Mouse (Mus musculus): ENCODE measurements at regions not wholly inside any gene's neighbourhood (a gene's known extent, or its start where the extent isn't known, plus 50 kb on each side); places are given as distances from the start of the nearest gene placed in this dataset.

DNA sequence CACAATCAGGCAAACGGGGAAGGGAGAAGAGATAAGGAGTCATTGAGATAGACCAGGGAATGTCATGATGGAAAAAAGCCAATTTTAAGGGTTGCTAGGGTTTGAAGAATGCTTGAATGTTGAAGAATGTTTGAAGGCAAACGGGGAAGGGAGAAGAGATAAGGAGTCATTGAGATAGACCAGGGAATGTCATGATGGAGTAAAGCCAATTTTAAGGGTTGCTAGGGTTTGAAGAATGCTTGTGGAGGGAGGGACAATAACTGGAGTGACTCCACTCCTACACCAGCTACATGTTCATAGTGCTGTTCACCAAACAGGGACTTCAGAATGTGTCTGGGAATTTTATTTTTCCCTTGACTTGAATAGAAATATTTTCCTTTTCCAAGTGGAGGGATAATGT lies 476.0 kb upstream of the Klf4 start:
- no peaks in the 10 kb centered on the region for H3K4me1 ChIP-seq (replicated peaks; ENCODE audit: control insufficient read depth, insufficient read depth, low read length)
- no peaks in the 10 kb centered on the region for H3K36me3 ChIP-seq (ENCODE audit: control insufficient read depth, insufficient read depth, low read length)
- no peak for ATAC-seq (ENCODE audit: low FRiP score)
- H3K4me3 ChIP-seq (ENCODE audit: low read depth, low read length): no peak overlapping the region
- no peak for DNase-seq (ENCODE audit: low spot score)
- WGBS: 86% methylated on average over 2 of the region's 2 CpGs
- H3K4me2 ChIP-seq (replicated peaks; ENCODE audit: low read depth, low read length): no peak overlapping the region
- H3K27me3 ChIP-seq (ENCODE audit: control insufficient read depth, insufficient read depth, low read length): no peaks in the 10 kb centered on the region
- no peaks in the 10 kb centered on the region for H3K9me3 ChIP-seq (ENCODE audit: control insufficient read depth, low read length)
- H3K27ac ChIP-seq (ENCODE audit: low read depth, low read length): no peak overlapping the region
- H3K9ac ChIP-seq (ENCODE audit: low read depth, low read length): no peak overlapping the region

DNA sequence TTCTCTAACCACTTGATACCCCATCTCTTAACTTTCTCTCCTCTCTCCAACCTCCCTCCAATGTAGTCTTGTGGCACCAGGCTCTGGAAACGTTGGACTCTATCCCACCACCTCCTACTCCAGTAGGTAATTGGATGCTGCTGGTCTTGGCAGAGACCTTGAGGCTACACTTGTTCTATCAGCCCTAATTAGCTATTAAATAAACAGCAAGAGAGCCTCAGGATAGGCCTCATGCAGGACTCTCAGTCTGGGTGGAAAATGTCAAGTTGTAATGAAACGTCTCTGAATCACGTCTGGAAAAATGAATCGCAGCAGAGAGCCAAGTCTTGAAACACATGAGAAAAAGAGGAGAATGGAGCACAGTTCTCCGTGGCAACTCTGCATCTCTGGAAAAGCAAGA lies 472.0 kb upstream of the Klf4 start:
- Histone ChIP-seq H3K27ac (ENCODE audit: low read depth, low read length) (no peak overlapping the region), H3K4me3 (ENCODE audit: low read depth, low read length) (no peak overlapping the region), H3K9me3 (ENCODE audit: control insufficient read depth, low read length) (no peaks in the 10 kb centered on the region), H3K36me3 (ENCODE audit: control insufficient read depth, insufficient read depth, low read length) (no peaks in the 10 kb centered on the region), H3K9ac (ENCODE audit: low read depth, low read length) (no peak overlapping the region), H3K27me3 (ENCODE audit: control insufficient read depth, insufficient read depth, low read length) (no peaks in the 10 kb centered on the region), H3K4me2 (replicated peaks; ENCODE audit: low read depth, low read length) (no peak overlapping the region), H3K4me1 (replicated peaks; ENCODE audit: control insufficient read depth, insufficient read depth, low read length) (no peaks in the 10 kb centered on the region)
- no peak for DNase-seq (ENCODE audit: low spot score)
- ATAC-seq (ENCODE audit: low FRiP score): no peak
- 84% methylated on average over 5 of the region's 5 CpGs for WGBS

DNA sequence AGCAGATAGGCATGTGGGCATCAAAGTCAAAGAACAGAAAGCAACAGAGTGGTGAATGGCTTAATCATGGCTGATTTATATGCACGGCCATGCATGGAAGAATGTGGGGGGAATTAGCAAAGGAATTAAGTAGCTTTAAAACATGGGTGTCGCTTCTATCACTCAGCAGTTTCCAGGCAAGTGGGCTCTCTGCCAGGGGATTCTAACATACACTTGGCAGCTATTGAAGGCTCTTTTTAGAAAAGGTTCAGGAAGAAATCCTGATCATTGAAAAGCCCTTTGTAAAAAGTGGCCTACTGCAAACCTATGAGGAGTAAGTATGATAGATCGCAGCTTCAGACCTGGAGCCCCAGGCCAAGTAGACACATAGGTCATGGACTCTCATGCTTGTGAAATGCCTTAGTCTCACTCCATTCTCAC lies 469.1 kb upstream of the Klf4 start:
- Histone ChIP-seq H3K9ac (ENCODE audit: low read depth, low read length) (no peak overlapping the region), H3K9me3 (ENCODE audit: control insufficient read depth, low read length) (no peaks in the 10 kb centered on the region), H3K4me2 (replicated peaks; ENCODE audit: low read depth, low read length) (no peak overlapping the region), H3K36me3 (ENCODE audit: control insufficient read depth, insufficient read depth, low read length) (no peaks in the 10 kb centered on the region), H3K27ac (ENCODE audit: low read depth, low read length) (no peak overlapping the region), H3K4me3 (ENCODE audit: low read depth, low read length) (no peak overlapping the region), H3K27me3 (ENCODE audit: control insufficient read depth, insufficient read depth, low read length) (no peaks in the 10 kb centered on the region), H3K4me1 (replicated peaks; ENCODE audit: control insufficient read depth, insufficient read depth, low read length) (no peaks in the 10 kb centered on the region)
- ATAC-seq (ENCODE audit: low FRiP score) (no peak), DNase-seq (ENCODE audit: low spot score) (no peak)
- WGBS: 84% methylated on average over 3 of the region's 3 CpGs

DNA sequence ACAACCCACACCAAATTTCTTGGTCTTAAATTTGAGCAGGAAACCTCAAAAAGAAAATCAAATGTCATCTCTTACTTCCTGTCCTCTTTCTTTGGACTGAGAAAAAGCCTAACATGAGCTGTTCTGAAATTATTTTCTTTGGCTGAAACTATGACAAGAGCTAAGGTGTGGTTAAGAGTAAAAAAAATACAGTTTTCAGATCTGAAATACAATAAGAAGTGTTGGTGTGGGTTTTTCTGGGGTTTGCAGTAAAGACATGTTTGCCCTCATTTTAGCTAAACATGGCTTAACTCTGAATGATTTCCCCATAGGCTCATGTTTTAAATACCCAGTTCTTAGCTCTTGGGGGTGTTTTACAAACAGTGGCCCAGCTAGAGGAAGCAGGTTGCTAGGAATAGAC lies 451.8 kb upstream of the Klf4 start:
- DNase-seq (ENCODE audit: low spot score) (no peak), ATAC-seq (ENCODE audit: low FRiP score) (no peak)
- Histone ChIP-seq H3K9me3 (ENCODE audit: control insufficient read depth, low read length) (no peaks in the 10 kb centered on the region), H3K4me2 (replicated peaks; ENCODE audit: low read depth, low read length) (no peak overlapping the region), H3K4me1 (replicated peaks; ENCODE audit: control insufficient read depth, insufficient read depth, low read length) (no peaks in the 10 kb centered on the region), H3K27ac (ENCODE audit: low read depth, low read length) (no peak overlapping the region), H3K36me3 (ENCODE audit: control insufficient read depth, insufficient read depth, low read length) (no peaks in the 10 kb centered on the region), H3K27me3 (ENCODE audit: control insufficient read depth, insufficient read depth, low read length) (no peaks in the 10 kb centered on the region), H3K9ac (ENCODE audit: low read depth, low read length) (no peak overlapping the region), H3K4me3 (ENCODE audit: low read depth, low read length) (no peak overlapping the region)

DNA sequence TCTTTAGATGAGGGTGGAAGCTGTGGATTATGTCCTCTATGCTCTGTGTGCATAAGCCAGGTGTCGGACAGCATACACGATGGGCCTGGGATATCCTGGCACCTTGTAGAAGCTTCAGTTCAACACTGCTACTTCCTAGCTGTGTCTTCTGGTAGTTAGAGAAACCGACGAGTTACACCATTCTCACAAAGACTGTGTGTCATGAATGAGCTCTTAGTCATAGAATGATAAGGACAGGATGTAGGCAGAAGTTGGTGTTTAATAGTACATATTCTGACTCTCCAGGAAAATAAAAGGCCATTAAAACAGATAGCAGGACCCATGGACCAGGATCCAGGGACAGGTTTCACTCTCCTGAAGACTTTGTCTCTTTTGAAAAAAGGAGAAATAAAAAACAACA lies 446.3 kb upstream of the Klf4 start:
- H3K4me3 ChIP-seq (ENCODE audit: low read depth, low read length): no peak overlapping the region
- WGBS: 90% methylated on average over 4 of the region's 4 CpGs
- DNase-seq (ENCODE audit: low spot score) (no peak), ATAC-seq (ENCODE audit: low FRiP score) (no peak)
- no peaks in the 10 kb centered on the region for H3K9me3 ChIP-seq (ENCODE audit: control insufficient read depth, low read length)
- no peak overlapping the region for H3K9ac ChIP-seq (ENCODE audit: low read depth, low read length)
- no peak overlapping the region for H3K4me2 ChIP-seq (replicated peaks; ENCODE audit: low read depth, low read length)
- H3K4me1 ChIP-seq (replicated peaks; ENCODE audit: control insufficient read depth, insufficient read depth, low read length): no peaks in the 10 kb centered on the region
- no peaks in the 10 kb centered on the region for H3K36me3 ChIP-seq (ENCODE audit: control insufficient read depth, insufficient read depth, low read length)
- no peak overlapping the region for H3K27ac ChIP-seq (ENCODE audit: low read depth, low read length)
- no peaks in the 10 kb centered on the region for H3K27me3 ChIP-seq (ENCODE audit: control insufficient read depth, insufficient read depth, low read length)

DNA sequence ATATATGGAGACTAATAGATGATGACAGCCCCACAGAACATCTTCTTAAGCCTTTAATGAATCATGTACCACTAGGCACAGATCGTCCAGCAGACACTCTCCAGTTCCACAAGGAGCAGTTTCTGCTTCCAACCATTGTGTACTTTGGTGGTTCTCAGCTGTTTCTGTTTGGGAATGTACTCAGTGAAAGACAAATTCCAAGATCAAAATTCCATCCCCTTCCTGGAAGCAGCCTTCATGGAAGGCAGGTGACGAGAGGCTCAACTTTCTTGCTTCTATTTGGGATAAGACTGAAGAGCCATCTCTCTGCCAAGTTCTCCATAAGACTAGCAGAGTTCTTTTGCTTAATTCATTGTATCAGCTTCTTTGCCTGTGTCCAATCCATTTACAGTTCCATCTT lies 444.0 kb upstream of the Klf4 start:
- H3K4me1 ChIP-seq (replicated peaks; ENCODE audit: control insufficient read depth, insufficient read depth, low read length): no peaks in the 10 kb centered on the region
- H3K4me2 ChIP-seq (replicated peaks; ENCODE audit: low read depth, low read length): no peak overlapping the region
- DNase-seq (ENCODE audit: low spot score) (no peak), ATAC-seq (ENCODE audit: low FRiP score) (no peak)
- no peak overlapping the region for H3K27ac ChIP-seq (ENCODE audit: low read depth, low read length)
- H3K27me3 ChIP-seq (ENCODE audit: control insufficient read depth, insufficient read depth, low read length): no peaks in the 10 kb centered on the region
- no peak overlapping the region for H3K9ac ChIP-seq (ENCODE audit: low read depth, low read length)
- 82% methylated on average over 2 of the region's 2 CpGs for WGBS
- H3K9me3 ChIP-seq (ENCODE audit: control insufficient read depth, low read length): no peaks in the 10 kb centered on the region
- no peak overlapping the region for H3K4me3 ChIP-seq (ENCODE audit: low read depth, low read length)
- H3K36me3 ChIP-seq (ENCODE audit: control insufficient read depth, insufficient read depth, low read length): no peaks in the 10 kb centered on the region

DNA sequence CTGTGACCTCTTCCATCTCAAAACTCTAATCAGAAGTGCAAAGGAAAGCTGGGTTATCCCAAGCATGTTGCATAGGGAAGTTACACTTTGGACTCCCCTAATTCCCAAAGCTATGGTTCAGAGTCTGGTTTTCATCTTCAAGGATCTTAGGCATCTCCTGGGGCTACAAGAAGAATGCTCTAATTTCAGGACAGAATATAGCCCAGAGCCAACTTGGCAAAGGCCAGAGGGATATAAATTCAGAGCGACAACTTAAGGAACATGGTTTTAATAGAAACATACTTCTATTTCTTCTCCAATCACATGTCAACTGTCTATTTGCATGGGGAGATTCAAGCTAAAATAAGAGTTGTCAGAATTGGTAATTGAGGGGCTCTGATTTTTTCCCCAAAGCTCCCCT lies 441.4 kb upstream of the Klf4 start:
- no peaks in the 10 kb centered on the region for H3K27me3 ChIP-seq (ENCODE audit: control insufficient read depth, insufficient read depth, low read length)
- no peak overlapping the region for H3K4me2 ChIP-seq (replicated peaks; ENCODE audit: low read depth, low read length)

DNA sequence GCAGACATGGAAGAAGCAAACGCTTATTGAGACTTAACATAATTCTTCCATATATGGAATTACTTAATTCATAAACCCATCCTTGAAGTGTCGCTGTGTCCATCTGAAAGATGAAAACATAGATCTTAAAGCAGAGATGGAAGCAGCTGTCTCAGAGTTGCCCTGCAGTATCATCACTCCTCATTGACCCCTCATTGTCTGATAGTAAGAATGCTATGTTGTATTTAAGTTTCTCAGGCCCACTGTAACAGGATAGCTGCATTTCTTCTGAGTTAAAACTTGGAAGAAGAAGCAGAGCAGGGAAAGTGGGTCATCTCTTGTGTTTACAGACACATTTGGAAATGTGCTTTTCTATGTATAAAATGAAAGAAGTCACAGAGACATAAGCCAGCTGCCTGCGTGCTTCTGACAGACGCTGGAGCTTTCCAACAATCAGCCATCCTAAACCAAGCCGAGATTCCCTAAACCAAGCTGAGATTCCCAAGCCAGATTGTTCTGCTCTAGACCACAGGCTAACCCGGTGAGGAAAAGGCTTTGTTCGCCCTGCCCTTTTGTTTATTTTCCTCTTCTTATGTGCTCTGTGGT lies 440.1 kb upstream of the Klf4 start:
- Histone ChIP-seq H3K27ac (ENCODE audit: low read depth, low read length) (no peak overlapping the region), H3K4me2 (replicated peaks; ENCODE audit: low read depth, low read length) (no peak overlapping the region), H3K36me3 (ENCODE audit: control insufficient read depth, insufficient read depth, low read length) (no peaks in the 10 kb centered on the region), H3K4me1 (replicated peaks; ENCODE audit: control insufficient read depth, insufficient read depth, low read length) (no peaks in the 10 kb centered on the region), H3K4me3 (ENCODE audit: low read depth, low read length) (no peak overlapping the region), H3K9ac (ENCODE audit: low read depth, low read length) (no peak overlapping the region), H3K27me3 (ENCODE audit: control insufficient read depth, insufficient read depth, low read length) (no peaks in the 10 kb centered on the region), H3K9me3 (ENCODE audit: control insufficient read depth, low read length) (no peaks in the 10 kb centered on the region)
- ATAC-seq (ENCODE audit: low FRiP score) (no peak), DNase-seq (ENCODE audit: low spot score) (no peak)
- WGBS: 87% methylated on average over 7 of the region's 7 CpGs

More for the DNA sequence above, 441.4 kb upstream of the Klf4 start:
- no peak overlapping the region for H3K9ac ChIP-seq (ENCODE audit: low read depth, low read length)
- WGBS: 87% methylated on average over 1 of the region's 1 CpGs
- ATAC-seq (ENCODE audit: low FRiP score) (no peak), DNase-seq (ENCODE audit: low spot score) (no peak)
- H3K9me3 ChIP-seq (ENCODE audit: control insufficient read depth, low read length): no peaks in the 10 kb centered on the region
- H3K27ac ChIP-seq (ENCODE audit: low read depth, low read length): no peak overlapping the region
- H3K4me1 ChIP-seq (replicated peaks; ENCODE audit: control insufficient read depth, insufficient read depth, low read length): no peaks in the 10 kb centered on the region
- no peaks in the 10 kb centered on the region for H3K36me3 ChIP-seq (ENCODE audit: control insufficient read depth, insufficient read depth, low read length)
- no peak overlapping the region for H3K4me3 ChIP-seq (ENCODE audit: low read depth, low read length)

DNA sequence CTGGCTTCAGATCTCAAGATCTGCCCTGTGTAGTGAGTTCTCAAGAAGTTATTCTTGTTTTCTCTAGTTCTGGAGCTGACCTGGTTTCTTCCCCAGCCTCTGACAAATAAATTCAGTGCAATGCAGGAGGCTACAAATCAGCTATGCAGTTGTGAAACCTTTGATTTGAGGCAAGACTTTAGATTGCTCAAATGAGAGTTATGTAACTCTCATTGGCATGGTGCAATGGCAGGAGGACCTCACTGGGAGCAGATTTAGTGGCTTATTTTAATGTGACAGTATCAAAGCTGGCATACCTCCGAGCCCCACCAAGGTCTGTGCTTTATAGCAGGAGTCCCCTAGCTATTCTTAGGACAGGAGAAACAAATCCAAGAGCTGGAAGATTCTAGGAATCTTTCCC lies 427.8 kb upstream of the Klf4 start:
- Histone ChIP-seq H3K9me3 (ENCODE audit: control insufficient read depth, low read length) (no peaks in the 10 kb centered on the region), H3K9ac (ENCODE audit: low read depth, low read length) (no peak overlapping the region), H3K4me2 (replicated peaks; ENCODE audit: low read depth, low read length) (no peak overlapping the region), H3K4me1 (replicated peaks; ENCODE audit: control insufficient read depth, insufficient read depth, low read length) (no peaks in the 10 kb centered on the region), H3K36me3 (ENCODE audit: control insufficient read depth, insufficient read depth, low read length) (no peaks in the 10 kb centered on the region), H3K4me3 (ENCODE audit: low read depth, low read length) (no peak overlapping the region), H3K27me3 (ENCODE audit: control insufficient read depth, insufficient read depth, low read length) (no peaks in the 10 kb centered on the region), H3K27ac (ENCODE audit: low read depth, low read length) (no peak overlapping the region)
- ATAC-seq (ENCODE audit: low FRiP score) (no peak), DNase-seq (ENCODE audit: low spot score) (no peak)
- 94% methylated on average over 1 of the region's 1 CpGs for WGBS
